Mouse (Mus musculus): ENCODE measurements around the gene Gnai2. TPM values are rescaled to one million over a fixed set of nuclear protein-coding genes. Genes with fewer than 3 reads are reported as not detected.
"Not testable (repeated sequence)": the region's sequence is repeated elsewhere in the genome, so short reads cannot be mapped to it uniquely, and the experiment has no call there.

Gene Gnai2
- total RNA-seq, 1 experiment from 2014 or later: 319 TPM

- no peak for ATAC-seq (replicated peaks; ENCODE audit: low read depth, poor library complexity, severe bottlenecking)
Observed at GRCm38 (mm10) chr9:107575579-107576356, 59.4 kb downstream of the Gnai2 start.

- ATAC-seq (replicated peaks; ENCODE audit: low read depth, poor library complexity, severe bottlenecking): not testable (repeated sequence)
Observed at GRCm38 (mm10) chr9:107573774-107574173, 61.4 kb downstream of the Gnai2 start.

- no peak for ATAC-seq (replicated peaks; ENCODE audit: low read depth, poor library complexity, severe bottlenecking)
Observed at GRCm38 (mm10) chr9:107572327-107572662, 62.9 kb downstream of the Gnai2 start.

GRCm38 (mm10) chr9:107571534-107572326, 63.4 kb downstream of the Gnai2 start:
- ATAC-seq (replicated peaks; ENCODE audit: low read depth, poor library complexity, severe bottlenecking): no peak

GRCm38 (mm10) chr9:107570845-107571244, 64.3 kb downstream of the Gnai2 start:
- ATAC-seq (replicated peaks; ENCODE audit: low read depth, poor library complexity, severe bottlenecking): no peak

- no peak for ATAC-seq (replicated peaks; ENCODE audit: low read depth, poor library complexity, severe bottlenecking)
Observed at GRCm38 (mm10) chr9:107570016-107570415, 65.2 kb downstream of the Gnai2 start.

- ATAC-seq (replicated peaks; ENCODE audit: low read depth, poor library complexity, severe bottlenecking): peak; percentile 10; the same call in 1 of the 2 replicates
Observed at GRCm38 (mm10) chr9:107569270-107569669, 65.9 kb downstream of the Gnai2 start.

GRCm38 (mm10) chr9:107568331-107569261, 66.6 kb downstream of the Gnai2 start:
- peak; percentile 75 for ATAC-seq (replicated peaks; ENCODE audit: low read depth, poor library complexity, severe bottlenecking)

- no peak for ATAC-seq (replicated peaks; ENCODE audit: low read depth, poor library complexity, severe bottlenecking)
Observed at GRCm38 (mm10) chr9:107567702-107568319, 67.4 kb downstream of the Gnai2 start, which contains the start of gene Hyal2. TSS of gene Hyal2 (plus strand) at chr9:107567945.

- no peak for ATAC-seq (replicated peaks; ENCODE audit: low read depth, poor library complexity, severe bottlenecking)
Observed at GRCm38 (mm10) chr9:107566855-107567254, 68.3 kb downstream of the Gnai2 start.

- ATAC-seq (replicated peaks; ENCODE audit: low read depth, poor library complexity, severe bottlenecking): no peak
Observed at GRCm38 (mm10) chr9:107566041-107566709, 69.0 kb downstream of the Gnai2 start.

- not testable (repeated sequence) for ATAC-seq (replicated peaks; ENCODE audit: low read depth, poor library complexity, severe bottlenecking)
Observed at GRCm38 (mm10) chr9:107565556-107565955, 69.6 kb downstream of the Gnai2 start.

Other genes with a start within 250 kb of the Gnai2 start
- 0.19 and 0.37 TPM in 2 replicates for gene Cacna2d2, start 235.8 kb downstream of the Gnai2 start, total RNA-seq (2017)
- 15.1 and 17.2 TPM in 2 replicates for gene Tmem115, start 101.4 kb downstream of the Gnai2 start, total RNA-seq (2017)
- 13.7 and 33.9 TPM in 2 replicates for gene Cyb561d2, start 93.2 kb downstream of the Gnai2 start, total RNA-seq (2017)
- 12.8 and 15.2 TPM in 2 replicates for gene Nprl2, start 93.1 kb downstream of the Gnai2 start, total RNA-seq (2017)
- not detected in 2 replicates for gene Zmynd10, start 88.1 kb downstream of the Gnai2 start, total RNA-seq (2017)
- gene Rassf1, start 83.8 kb downstream of the Gnai2 start, total RNA-seq (2017): 29.3 and 37.4 TPM in 2 replicates
- 11.8 and 14.8 TPM in 2 replicates for gene Tusc2, start 72.1 kb downstream of the Gnai2 start, total RNA-seq (2017)
- 6.9 and 7.2 TPM in 2 replicates for gene Hyal2, start 67.4 kb downstream of the Gnai2 start, total RNA-seq (2017)
- gene Hyal1, start 58.4 kb downstream of the Gnai2 start, total RNA-seq (2017): 0.53 and 1.2 TPM in 2 replicates
- 13.3 TPM in 2 replicates for gene Naa80, start 56.5 kb downstream of the Gnai2 start, total RNA-seq (2017)
- 0.87 and 3.9 TPM in 2 replicates for gene Hyal3, start 54.5 kb downstream of the Gnai2 start, total RNA-seq (2017)
- gene Ifrd2, start 47.7 kb downstream of the Gnai2 start, total RNA-seq (2017): 59.3 and 59.7 TPM in 2 replicates
- not detected in 2 replicates for gene Sema3b, start 26.1 kb downstream of the Gnai2 start, total RNA-seq (2017)
- not detected in 2 replicates for gene Slc38a3, start 34.2 kb upstream of the Gnai2 start, total RNA-seq (2017)
- gene Gnat1, start 44.3 kb upstream of the Gnai2 start, total RNA-seq (2017): not detected in 2 replicates
- gene Sema3f, start 75.1 kb upstream of the Gnai2 start, total RNA-seq (2017): 0.23 TPM in 1 of 2 replicates, not detected in the other
- gene Rbm5, start 135.6 kb upstream of the Gnai2 start, total RNA-seq (2017): 188 and 222 TPM in 2 replicates
- gene Rbm6, start 237.9 kb upstream of the Gnai2 start, total RNA-seq (2017): 173 and 180 TPM in 2 replicates

All from common myeloid progenitor, adult 5-6 weeks (primary cell).